Mouse (Mus musculus): ENCODE data around the gene Adcyap1r1.

DNA sequence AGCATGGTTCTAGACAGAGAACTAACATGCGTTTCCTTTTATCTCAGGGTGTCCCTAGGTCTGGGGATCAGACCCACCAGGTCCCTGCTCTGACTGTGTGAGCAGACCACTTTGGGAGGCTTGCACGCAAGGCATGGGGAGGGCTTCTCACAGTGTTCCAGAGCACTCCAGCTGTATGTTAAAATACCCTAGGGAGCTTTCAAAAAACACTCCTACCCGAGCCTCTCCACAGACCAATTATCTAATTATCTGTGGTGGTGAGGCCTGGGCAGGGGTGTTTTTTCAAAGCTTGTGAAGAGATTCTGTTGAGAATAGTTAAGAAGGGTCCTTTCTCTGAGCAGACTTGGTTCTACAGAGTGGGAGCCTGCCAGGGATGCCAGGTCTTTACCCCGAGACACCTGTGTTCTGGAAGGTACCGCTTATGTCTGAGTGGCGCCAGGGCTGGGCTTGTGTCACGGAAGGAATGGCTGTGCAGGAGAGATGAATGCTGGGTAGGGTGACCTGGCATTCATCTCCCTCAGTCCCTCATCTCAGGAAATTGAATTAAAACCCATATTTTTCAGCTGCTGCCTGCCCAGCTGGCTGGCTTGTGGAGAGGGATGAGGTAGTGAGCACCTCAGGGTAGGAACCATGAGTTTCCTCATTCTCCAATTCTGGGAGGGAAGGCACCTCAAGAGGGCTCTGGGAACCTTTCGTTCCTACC lies 2.7 kb upstream of the Adcyap1r1 start:
- no peak for TF ChIP-seq CTCF (IDR thresholded peaks at IDR 0.05; ENCODE audit: low read depth, low read length)
- TF ChIP-seq POLR2A (IDR thresholded peaks at IDR 0.05; ENCODE audit: extremely low read depth, insufficient read depth, low read length), result no peak
